Mouse (Mus musculus) C2C12 (cell line): Measurements from ENCODE around the gene Slc25a33. TPM values are rescaled to one million over a fixed set of nuclear protein-coding genes. Genes with fewer than 3 reads are reported as not detected.

Experiments used
- H3K27me3 ChIP-seq: one replicate; pipeline ENCODE4 v1.6.1; 2011; ENCODE audit not compliant: control insufficient read depth, insufficient read depth, insufficient read length
- H3K36me3 ChIP-seq: one replicate; pipeline ENCODE4 v1.6.1; 2011; ENCODE audit not compliant: control insufficient read depth, insufficient read depth
- H3K4me3 ChIP-seq: one replicate; pipeline ENCODE4 v1.5.1; 2011; ENCODE audit warnings: mild to moderate bottlenecking, control low read depth; ENCODE audit not compliant: poor library complexity, insufficient read depth, severe bottlenecking
- H3K79me2 ChIP-seq: one replicate; pipeline ENCODE4 v1.6.1; 2011; ENCODE audit not compliant: control insufficient read depth, insufficient read depth
- H3K79me3 ChIP-seq: one replicate; pipeline ENCODE4 v1.6.1; 2011; ENCODE audit warnings: low read depth, control low read depth
- H3ac ChIP-seq: one replicate; pipeline ENCODE3; 2011; ENCODE audit warnings: low read depth; ENCODE audit not compliant: control insufficient read depth, insufficient read length
- CEBPB ChIP-seq: IDR thresholded peaks from one replicate; pipeline ENCODE4 v1.6.1; 2011; ENCODE audit warnings: low read depth, mild to moderate bottlenecking, control low read depth, moderate library complexity
- CTCF ChIP-seq: IDR thresholded peaks from one replicate; pipeline ENCODE4 v1.5.1; 2011; ENCODE audit not compliant: control insufficient read depth, insufficient read depth, insufficient read length
- FOSL1 ChIP-seq: IDR thresholded peaks from one replicate; pipeline ENCODE4 v1.8.0; 2011; ENCODE audit warnings: mild to moderate bottlenecking, low read length; ENCODE audit not compliant: poor library complexity, insufficient read depth, severe bottlenecking
- MAX ChIP-seq: IDR thresholded peaks from one replicate; pipeline ENCODE4 v1.6.1; 2011; ENCODE audit warnings: mild to moderate bottlenecking, control low read depth
- MYOD1 ChIP-seq: IDR thresholded peaks from one replicate; pipeline ENCODE4 v1.6.1; 2011; ENCODE audit warnings: low read depth; ENCODE audit not compliant: control insufficient read depth, insufficient read length
- MYOG ChIP-seq: IDR thresholded peaks from one replicate; pipeline ENCODE4 v1.6.1; 2011; ENCODE audit not compliant: control insufficient read depth, insufficient read length; ENCODE audit errors: extremely low read depth
- USF1 ChIP-seq: IDR thresholded peaks from one replicate; pipeline ENCODE4 v1.6.1; 2011; ENCODE audit warnings: low read depth, mild to moderate bottlenecking, control low read depth, moderate library complexity
- polyA plus RNA-seq: library from polyadenylated mRNA; unstranded; fragments of >200 nt; fragmentation: generic; extraction: Trizol; gene quantifications from one replicate; pipeline ENCODE4 v1.2.1, GENCODE M21; 2012; ENCODE audit warnings: missing spikeins

Slc25a33 gene
- polyA plus RNA-seq, 1 experiment = 10.2 TPM

DNA sequence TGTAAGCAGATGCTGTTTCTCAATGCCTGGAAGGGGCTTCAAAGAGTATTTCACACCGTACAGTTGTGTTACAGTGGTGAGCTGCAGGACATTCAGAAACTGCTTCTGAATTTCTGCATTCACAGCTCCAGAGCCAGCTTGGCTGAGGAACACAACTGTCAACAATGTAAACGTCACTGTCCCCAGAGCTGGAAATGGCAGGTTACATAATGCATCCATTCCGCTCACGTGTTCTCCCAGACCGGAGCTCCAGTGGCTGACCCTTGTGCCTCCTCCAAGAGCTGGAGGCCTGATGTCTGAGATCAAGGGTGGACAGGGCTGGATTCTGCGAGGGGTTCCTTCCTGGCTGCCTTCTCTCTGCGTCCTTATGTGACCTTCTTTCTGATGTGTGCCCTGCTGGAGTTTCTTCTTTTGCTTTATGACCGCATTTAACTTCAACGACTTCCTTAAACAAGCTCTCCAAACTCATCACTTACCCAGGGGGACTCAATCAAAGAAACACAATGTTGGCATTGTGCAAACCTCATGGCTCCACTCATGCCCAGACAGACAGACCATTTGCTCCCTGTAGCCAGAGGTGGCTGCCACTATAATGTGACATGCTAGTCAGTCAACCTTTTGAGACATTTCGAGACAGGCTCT is 18.2 kb upstream of the Slc25a33 start:
- Histone ChIP-seq H3K79me2 (no peaks in the 10 kb centered on the region), H3ac (no peak overlapping the region), H3K79me3 (no peaks in the 10 kb centered on the region), H3K27me3 (no peaks in the 10 kb centered on the region), H3K4me3 (no peak overlapping the region), H3K36me3 (no peaks in the 10 kb centered on the region)
- no peak for TF ChIP-seq CTCF
- TF ChIP-seq MYOG = no peak
- no peak for TF ChIP-seq MYOD1
- no peak for TF ChIP-seq FOSL1
- TF ChIP-seq CEBPB = no peak
- no peak for TF ChIP-seq MAX
- no peak for TF ChIP-seq USF1

DNA sequence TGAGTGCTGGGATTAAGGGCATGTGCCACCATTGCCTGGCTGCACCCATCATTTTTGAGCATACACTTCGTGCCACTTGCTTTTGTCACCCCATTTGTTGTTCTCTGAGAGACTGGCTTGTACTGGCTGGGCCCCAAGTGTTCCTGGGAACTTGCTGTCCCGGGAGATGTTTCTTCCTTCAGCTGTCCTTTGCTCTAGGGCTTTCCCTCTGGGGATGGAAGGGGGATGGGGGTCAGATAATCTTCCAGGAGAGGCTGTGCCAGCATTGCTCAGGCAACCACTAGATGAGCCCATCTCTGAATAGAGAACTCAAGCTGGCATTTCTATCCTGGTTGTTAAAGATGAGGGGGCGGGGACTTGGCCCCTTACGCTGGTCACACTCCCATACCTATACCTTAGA is 17.4 kb upstream of the Slc25a33 start:
- Histone ChIP-seq H3ac (no peak overlapping the region), H3K79me2 (no peaks in the 10 kb centered on the region), H3K79me3 (no peaks in the 10 kb centered on the region), H3K27me3 (no peaks in the 10 kb centered on the region), H3K4me3 (no peak overlapping the region), H3K36me3 (no peaks in the 10 kb centered on the region)
- no peak for TF ChIP-seq MAX
- no peak for TF ChIP-seq CTCF
- TF ChIP-seq FOSL1 = no peak
- TF ChIP-seq MYOD1 = no peak
- TF ChIP-seq CEBPB = no peak
- TF ChIP-seq USF1 = no peak
- no peak for TF ChIP-seq MYOG

DNA sequence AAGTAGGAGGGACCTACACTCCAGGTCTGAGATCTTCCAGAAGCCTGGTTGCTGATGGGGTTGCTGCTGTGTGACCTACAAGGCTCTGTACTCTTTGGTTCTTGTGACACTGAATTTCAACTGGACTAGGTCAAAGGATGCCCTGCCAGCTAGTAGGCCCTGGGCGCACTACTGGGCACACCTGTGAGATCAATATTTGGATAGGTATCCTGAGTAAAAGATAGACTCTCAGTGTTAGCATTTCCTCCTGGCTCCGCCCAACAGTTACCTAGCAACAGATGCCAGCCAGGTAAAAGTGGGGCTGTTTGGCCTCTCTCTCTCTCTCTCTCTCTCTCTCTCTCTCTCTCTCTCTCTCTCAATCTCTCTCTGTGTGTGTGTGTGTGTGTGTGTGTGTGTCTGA is 16.9 kb upstream of the Slc25a33 start:
- Histone ChIP-seq H3K79me2 (no peaks in the 10 kb centered on the region), H3ac (no peak overlapping the region), H3K36me3 (no peaks in the 10 kb centered on the region), H3K79me3 (no peaks in the 10 kb centered on the region), H3K4me3 (no peak overlapping the region), H3K27me3 (no peaks in the 10 kb centered on the region)
- TF ChIP-seq CTCF (no peak), MAX (no peak), MYOD1 (no peak), MYOG (no peak), CEBPB (no peak), USF1 (no peak), FOSL1 (no peak)

DNA sequence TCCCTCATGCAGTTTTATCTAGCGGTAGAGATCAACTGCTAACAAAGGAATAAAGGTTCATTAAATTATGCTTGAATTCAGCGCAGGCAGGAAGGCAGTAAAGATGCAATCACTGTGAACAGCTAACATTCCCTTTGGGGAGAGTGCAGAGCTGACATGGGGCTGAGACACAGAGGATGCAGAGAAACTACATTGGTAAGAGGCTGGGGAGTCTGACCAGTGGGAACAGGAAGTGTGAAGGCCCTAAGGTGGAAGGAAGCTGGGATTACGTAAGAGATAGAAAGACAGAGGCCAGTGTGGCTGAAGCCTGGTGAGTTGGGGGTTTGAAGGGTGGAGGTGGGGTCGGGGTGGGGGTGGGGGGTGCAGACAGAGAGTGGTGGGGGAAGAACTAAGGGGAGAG is 16.5 kb upstream of the Slc25a33 start:
- no peaks in the 10 kb centered on the region for H3K27me3 ChIP-seq
- no peaks in the 10 kb centered on the region for H3K79me3 ChIP-seq
- H3K4me3 ChIP-seq = no peak overlapping the region
- no peaks in the 10 kb centered on the region for H3K36me3 ChIP-seq
- no peaks in the 10 kb centered on the region for H3K79me2 ChIP-seq
- H3ac ChIP-seq = no peak overlapping the region
- TF ChIP-seq MAX = no peak
- TF ChIP-seq USF1 = no peak
- no peak for TF ChIP-seq MYOG
- TF ChIP-seq FOSL1 = no peak
- TF ChIP-seq MYOD1 = no peak
- no peak for TF ChIP-seq CEBPB
- no peak for TF ChIP-seq CTCF

DNA sequence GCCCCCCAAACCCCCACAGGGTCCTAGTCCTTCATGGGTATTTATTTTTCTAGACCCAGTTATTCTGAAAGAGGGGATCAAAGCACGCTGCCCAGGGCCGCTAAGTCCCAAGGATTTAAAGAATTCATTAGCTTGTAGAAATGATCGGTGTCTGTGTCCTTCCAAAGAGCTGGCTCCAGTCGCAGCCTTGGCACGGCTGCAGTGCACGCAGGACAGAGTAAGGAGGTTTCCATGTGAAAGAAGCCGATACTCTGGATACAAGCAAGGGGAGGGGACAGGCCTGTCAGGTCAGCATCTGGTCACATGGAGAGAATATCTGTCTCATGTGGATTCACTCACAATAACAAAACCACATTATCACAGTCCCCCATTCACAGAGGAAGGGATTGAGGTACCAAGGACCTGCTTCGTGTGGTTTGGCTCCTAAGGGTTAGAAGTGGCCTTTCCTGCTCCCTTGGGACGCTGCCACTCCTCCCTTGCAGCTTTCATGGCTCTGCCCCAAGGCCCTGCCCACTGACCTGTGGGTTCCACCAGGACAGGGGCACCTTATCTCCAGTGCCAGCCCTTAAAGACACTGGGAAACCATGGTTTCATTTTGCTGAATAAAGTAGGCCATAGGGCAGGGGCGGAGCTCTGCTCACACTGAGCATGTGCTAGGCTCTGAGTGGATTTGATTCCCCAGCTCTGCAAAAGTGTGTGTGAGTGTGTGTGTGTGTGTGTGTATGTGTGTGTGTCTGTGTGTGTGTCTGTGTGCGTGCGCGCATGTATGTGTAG is 15.5 kb upstream of the Slc25a33 start:
- Histone ChIP-seq H3ac (no peak overlapping the region), H3K27me3 (no peaks in the 10 kb centered on the region), H3K36me3 (no peaks in the 10 kb centered on the region), H3K79me3 (no peaks in the 10 kb centered on the region), H3K4me3 (no peak overlapping the region), H3K79me2 (no peaks in the 10 kb centered on the region)
- no peak for TF ChIP-seq USF1
- TF ChIP-seq FOSL1 = no peak
- no peak for TF ChIP-seq MYOD1
- no peak for TF ChIP-seq MYOG
- TF ChIP-seq CEBPB = no peak
- TF ChIP-seq CTCF = no peak
- no peak for TF ChIP-seq MAX
